Mouse (Mus musculus) inflammation-experienced regulatory T-cells, adult 6 months (primary cell): ENCODE data around the gene Bmp7. TPM values are rescaled to one million over a fixed set of nuclear protein-coding genes. Genes with fewer than 3 reads are reported as not detected.

Source experiments
- ATAC-seq: one replicate; pipeline ENCODE4 v1.8.0; 2017
- polyA plus RNA-seq, 3 experiments: library from polyadenylated mRNA; unstranded; fragments of 100-300 nt; shearing (Covaris generic); gene quantifications; one replicate each; pipeline ENCODE4 v1.2.1; 2017

Bmp7 gene
- polyA plus RNA-seq, 3 experiments from 2014 or later, result 5.9 to 16.6 (median 14.8) TPM

DNA sequence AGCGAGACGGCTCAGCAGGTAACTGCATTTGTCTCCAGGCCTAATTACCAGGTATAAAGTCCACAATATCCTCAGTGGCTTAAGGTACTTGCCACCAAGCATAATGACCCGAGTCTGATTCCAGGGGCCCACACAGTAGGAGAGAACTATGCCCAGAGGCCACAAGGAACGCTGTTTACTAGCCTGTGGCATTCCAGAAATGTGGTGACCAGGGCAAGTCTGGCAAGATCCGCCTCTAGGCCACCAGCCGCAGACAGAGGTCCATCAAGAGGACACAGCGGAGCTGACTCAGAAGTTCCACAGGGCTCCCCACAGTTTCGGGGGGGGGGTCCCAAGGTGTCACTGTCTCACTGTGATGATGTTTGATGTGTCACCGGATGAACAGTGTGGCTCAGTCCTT lies 34.0 kb downstream of the Bmp7 start:
- no peak for ATAC-seq

DNA sequence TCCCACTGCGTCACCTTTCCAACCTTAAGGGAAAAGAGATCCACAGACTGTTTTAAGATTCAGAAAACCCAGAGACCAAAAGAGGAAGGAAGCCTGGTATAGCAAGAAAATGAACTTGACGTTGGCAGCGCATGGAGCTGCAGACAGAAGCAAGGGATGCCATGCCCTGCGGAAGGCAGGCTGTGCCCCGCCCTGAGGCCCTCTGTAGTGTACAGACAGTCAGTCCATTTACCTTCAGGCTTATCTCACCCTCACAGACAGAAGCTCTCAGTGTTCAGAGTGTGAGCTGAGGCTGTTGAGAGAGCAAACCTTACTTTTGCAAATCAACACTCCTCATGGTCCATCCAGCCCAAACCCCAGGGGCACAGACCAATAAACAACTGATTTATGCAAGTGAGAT lies 35.1 kb downstream of the Bmp7 start:
- no peak for ATAC-seq

DNA sequence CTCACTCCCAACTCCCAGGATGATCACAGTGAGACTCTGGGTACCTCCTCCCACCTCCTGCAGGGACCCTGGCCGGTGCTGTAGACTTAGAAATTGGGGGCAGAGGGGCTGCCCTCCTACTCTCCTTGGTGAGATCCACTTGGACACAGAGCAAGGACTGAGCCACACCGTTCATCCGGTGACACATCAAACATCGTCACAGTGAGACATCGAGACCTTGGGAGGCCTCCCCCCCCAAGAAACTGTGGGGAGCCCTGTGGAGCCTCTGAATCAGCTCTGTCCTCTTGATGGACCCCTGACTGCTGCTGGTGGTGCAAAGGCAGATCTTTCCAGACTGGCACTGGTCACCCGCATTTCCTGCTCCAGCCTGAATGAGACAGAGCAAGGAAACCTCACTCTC lies 35.5 kb downstream of the Bmp7 start:
- no peak for ATAC-seq

- no peak for ATAC-seq
These were observed 36.6 kb downstream of the Bmp7 start for GRCm38 (mm10) chr2:172903523-172903922.

GRCm38 (mm10) chr2:172900954-172901701 lies 39.0 kb downstream of the Bmp7 start:
- no peak for ATAC-seq

DNA sequence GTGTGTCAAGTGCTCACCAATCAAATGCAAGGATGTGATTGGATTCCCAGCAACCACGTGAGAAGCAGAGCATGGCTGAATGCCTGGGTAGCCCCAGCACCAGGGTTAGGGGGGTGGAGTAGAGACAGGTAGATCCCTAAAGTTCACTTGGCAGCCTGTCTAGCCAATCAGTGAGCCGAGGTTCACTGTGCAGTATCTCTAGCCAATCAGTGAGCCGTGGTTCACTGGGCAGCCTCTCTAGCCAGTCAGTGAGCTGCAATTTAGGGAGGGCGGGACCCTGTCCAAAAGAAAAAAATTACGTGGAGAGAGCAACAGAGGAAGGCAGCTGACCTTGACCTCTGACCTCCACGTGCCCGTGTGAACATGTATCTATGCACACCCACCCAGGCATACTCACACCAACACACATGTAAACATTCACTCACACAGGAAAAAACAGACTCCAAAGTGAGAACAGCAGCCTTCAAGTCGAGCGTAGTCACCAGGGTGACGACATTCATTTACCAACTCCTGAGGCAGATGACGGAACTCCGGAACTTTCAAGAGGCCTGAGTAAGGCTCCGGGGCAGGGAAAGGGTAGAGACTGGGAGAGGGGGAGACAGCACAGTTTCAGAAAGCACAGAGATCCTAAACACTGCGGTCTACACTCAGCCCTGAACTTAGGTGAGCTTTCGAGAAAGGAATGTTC lies 50.2 kb downstream of the Bmp7 start:
- ATAC-seq, result no peak

DNA sequence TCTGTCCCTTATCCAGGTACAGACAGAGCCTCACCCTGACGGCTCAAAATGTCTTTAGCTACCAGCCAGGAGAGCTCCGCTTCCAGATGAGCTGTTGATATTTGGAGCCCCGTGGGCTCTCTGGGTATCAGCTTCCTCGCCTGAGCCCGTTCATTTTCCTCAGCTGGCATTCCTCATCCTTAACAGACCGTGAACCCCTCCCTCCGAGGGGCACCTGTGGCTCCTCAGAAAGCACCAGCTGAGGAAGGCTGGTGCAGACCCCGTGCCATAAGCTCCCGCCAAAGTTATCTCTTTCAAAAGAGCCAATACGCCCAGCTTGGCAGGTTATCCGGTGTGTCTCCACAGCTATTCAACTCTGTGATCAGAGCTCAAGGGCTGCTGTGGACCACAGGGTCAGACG lies 50.9 kb downstream of the Bmp7 start:
- ATAC-seq, result no peak

DNA sequence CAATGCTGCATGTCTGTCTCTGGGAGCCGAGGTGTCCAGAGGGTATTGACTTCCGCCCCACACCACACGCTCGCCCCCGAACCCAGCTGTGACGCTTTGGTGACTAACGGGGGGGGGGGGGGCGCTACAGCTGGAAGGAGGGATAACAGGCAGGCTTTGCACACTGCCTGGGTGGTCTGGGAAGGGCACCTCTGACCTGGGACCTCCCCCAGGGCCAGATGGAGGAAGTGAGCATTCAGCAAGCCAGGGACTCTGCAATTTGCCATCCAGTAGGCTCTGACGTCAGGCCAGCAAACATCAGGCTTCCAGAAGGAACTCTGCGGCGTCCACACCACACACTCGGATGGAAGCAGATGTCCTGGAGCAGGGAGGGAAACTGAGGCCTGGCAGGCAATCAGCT lies 52.0 kb downstream of the Bmp7 start:
- ATAC-seq, result no peak

- ATAC-seq, result no peak
These were observed 54.3 kb downstream of the Bmp7 start for GRCm38 (mm10) chr2:172885861-172886260.

- ATAC-seq, result no peak
These were observed 55.5 kb downstream of the Bmp7 start for GRCm38 (mm10) chr2:172884584-172884983.

DNA sequence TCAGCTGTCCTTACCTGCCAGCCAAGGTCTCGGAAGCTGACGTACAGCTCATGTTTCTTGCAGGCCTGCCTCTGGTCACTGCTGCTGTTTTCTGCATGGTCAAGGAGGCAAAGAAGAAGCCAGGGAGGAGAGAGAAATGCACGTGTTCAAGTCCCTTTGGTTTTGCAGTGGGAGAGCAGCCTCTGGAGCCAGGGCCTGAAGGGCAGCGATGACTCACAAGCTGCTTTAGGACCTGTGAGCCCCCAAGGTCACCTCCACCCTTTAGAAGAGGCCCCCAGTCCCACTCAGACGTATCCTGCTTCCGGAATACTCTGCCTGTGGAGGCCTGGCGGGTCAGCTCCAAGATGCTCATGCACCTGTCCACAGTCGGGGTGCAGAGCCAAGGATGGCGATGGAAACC lies 64.9 kb downstream of the Bmp7 start:
- ATAC-seq, result no peak

DNA sequence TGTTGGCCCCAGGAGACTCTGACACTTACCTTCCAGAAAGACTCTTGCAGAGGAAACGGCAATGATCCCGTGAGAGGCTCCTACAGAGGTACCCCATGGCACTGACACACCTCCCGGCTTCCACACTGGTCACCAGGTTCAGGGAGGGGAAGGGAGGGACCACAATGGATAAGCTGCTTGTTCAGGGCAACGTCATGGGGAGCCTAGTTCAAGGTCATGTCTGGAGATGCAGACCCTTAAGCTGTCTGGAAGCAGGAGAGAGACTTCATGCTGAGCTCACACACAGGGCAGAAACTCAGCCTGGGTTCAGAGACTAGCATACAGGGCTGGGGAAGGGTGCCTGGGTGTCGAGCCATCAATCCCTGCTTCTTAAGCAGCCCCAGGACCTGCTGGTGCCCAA lies 73.8 kb downstream of the Bmp7 start:
- ATAC-seq, result no peak

DNA sequence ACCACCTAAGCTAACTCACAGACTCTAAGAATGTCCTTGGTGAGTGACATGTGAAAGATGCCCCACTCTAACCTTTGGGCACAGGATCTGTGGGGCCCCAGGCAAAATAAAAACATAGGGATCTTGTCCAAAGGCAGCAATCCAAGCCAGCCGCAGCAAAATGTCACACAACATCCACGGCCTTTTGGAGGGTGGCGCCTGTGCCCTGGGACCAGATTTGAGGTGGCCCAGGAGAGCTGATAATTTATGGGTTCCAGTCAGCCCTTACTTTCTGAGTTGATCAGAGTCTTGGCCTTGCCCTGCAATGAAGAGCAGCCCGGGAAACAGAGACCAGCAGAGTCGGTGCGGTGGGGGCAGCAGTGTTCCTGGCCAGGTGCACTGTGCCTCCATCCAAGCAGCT lies 75.0 kb downstream of the Bmp7 start:
- no peak for ATAC-seq

- ATAC-seq, result no peak
These were observed 75.6 kb downstream of the Bmp7 start for GRCm38 (mm10) chr2:172864566-172864965.

DNA sequence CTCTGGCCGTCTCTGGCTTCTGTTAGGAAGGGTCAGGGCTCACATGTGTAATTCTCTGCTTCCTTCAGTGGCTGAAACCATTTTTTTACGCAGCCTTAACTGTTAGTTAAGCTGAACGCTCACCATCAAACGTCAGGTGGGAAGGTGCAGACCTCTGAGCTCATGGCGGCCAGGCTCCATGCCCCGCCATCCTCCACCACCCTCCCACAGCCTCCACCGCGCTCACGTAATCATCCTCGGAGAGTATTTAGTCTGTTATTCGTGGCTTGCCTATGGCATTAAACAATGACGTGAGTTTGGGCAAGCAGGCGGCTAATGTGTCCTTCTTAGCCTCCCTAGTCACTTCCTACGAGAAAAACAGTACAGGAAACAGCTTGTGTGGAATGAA lies 76.7 kb downstream of the Bmp7 start:
- no peak for ATAC-seq

- ATAC-seq, result no peak
These were observed 77.2 kb downstream of the Bmp7 start for GRCm38 (mm10) chr2:172862850-172863468.

DNA sequence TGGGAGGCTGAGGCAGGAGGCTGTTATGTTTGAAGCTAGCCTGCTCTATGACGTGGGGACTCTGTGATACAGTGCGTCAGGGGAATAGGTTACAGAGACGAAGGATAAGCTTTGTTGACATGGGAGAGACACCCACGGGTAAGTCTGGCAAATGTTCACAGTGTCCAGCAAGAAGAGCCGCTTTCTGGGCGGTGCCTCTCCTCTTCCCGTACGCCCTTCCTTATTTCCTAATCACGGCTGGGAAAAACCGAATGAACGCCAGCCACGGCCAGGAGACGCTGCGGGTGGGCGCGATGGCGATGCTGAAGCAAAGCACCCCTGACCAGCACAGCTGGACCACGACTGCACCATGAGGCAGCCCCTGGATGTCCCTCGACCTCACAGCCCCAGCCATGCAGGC lies 77.7 kb downstream of the Bmp7 start:
- no peak for ATAC-seq

- ATAC-seq, result no peak
These were observed 78.5 kb downstream of the Bmp7 start for GRCm38 (mm10) chr2:172861590-172861989.

GRCm38 (mm10) chr2:172860593-172860992 lies 79.5 kb downstream of the Bmp7 start:
- no peak for ATAC-seq

GRCm38 (mm10) chr2:172860104-172860503 lies 80.0 kb downstream of the Bmp7 start:
- no peak for ATAC-seq

DNA sequence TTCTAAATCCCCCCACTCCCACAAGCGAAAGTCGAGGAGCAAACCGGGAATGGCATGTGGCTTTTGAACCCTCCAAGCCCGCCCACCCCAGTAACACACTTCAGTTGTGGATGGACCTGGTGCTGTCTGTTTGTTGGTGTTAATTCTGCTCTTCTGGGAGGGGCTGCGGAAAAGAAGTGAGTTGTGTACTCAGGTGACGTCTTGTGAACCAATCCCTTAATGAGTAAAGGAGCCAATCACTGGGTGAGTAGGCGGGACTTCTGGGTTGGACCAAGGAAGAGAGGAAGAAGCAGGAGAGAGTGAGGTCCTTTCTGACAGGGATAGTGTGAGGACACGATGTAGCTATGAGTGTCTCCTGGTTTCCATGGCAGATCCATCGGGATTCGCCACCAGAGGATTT lies 83.1 kb downstream of the Bmp7 start:
- no peak for ATAC-seq

DNA sequence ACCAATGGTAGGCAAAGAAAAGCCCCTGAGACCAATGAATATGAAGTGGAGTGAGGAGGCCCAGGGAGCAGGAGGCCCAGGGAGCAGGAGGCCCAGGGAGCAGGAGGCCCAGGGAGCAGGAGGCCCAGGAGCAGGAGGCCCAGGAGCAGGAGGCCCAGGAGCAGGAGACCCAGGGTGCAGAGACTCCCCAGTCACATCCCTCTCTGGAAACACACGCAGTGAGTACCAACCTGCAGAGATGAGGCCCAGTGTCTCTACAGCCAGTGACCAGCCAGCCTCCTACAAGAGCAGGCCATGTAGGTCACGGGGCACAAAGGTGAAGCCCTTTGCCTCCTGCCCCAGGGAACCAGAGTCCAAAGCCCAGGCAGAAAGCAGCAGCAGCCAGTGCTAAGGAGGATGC lies 83.6 kb downstream of the Bmp7 start:
- no peak for ATAC-seq

DNA sequence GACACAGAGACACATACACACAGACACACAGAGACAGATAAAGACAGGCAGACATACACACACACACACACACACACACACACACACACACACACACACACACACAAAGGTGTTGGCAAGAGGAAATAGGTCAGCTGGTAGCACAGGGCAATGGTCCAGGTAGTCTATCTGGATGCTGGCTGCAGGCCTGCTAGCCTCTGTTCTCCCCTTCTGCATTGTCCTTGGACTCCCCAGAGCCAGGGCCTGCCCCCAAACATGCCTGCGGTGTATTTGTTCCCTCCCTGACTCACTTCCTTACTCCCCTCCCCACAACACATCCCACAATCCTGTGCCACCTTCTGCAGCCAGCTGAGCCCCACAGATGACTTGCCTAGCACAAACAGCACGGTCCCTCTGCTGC lies 86.0 kb downstream of the Bmp7 start:
- no peak for ATAC-seq

DNA sequence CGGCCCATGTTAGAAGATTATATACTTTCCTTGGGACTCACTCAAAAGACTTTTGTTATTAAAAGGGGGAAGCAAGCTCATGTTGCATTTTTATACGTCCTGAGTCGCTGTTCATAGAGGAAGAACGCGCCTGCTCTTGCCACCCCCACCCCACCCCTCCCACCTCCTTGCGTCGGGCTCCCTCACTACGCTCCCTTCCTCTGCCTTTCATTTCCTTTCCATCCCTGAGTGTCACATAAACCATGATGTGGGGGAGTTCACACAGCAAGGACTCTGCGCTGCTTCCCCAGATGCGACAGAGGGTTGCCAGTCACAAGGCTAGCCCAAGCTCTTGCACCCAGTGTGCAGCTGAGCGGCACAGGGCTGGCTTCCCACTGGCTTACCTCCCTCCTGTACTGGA lies 88.3 kb downstream of the Bmp7 start:
- no peak for ATAC-seq
